Mouse (Mus musculus): ENCODE measurements around the gene Sh3gl3. TPM values are rescaled to one million over a fixed set of nuclear protein-coding genes. Genes with fewer than 3 reads are reported as not detected.

The Sh3gl3 gene
- total and polyA plus RNA-seq, 3 experiments = not detected

- no peak overlapping the region for H3K27ac ChIP-seq (ENCODE audit: insufficient read depth, low read depth)
- in situ Hi-C loops (cut with MboI; ENCODE audit: low pct_ligation_motif_present, low pct_unique_long_range_greater_than_20kb, low sequenced_read_pairs) (no loop called here), dilution Hi-C loops (cut with MboI; ENCODE audit: extremely low pct_ligation_motif_present, extremely low pct_unique_long_range_greater_than_20kb, low sequenced_read_pairs) (no loop called here)
- H3K4me1 ChIP-seq (ENCODE audit: control insufficient read depth in 1 of 2, insufficient read depth in 2 of 2) = peaks cover 0 to 7% of the 10 kb centered on the region in 2 experiments; a peak in 1 of 4 replicates
- no peak overlapping the region for H3K9ac ChIP-seq (ENCODE audit: insufficient read depth, low read depth)
- no peak for TF ChIP-seq POLR2A (IDR thresholded peaks at IDR 0.05; ENCODE audit: low read depth, low read length)
- no peak for TF ChIP-seq GABPA (IDR thresholded peaks at IDR 0.05; ENCODE audit: insufficient replicate concordance, low read depth, low read length)
- no peak for TF ChIP-seq BHLHE40 (IDR thresholded peaks at IDR 0.05; ENCODE audit: low read depth, low read length)
- no peak for TF ChIP-seq NRF1 (IDR thresholded peaks at IDR 0.05; ENCODE audit: low read depth, low read length)
- H3K4me3 ChIP-seq (replicated peaks in 1 of 3; ENCODE audit: low read depth in 2 of 3, low read length in 2 of 3, poor library complexity in 1 of 3) = no peak overlapping the region
- DNase-seq (ENCODE audit: extremely low read depth) = no peak
- no peak overlapping the region for H3K4me2 ChIP-seq (ENCODE audit: insufficient read depth, low read depth, poor library complexity, severe bottlenecking)
- H3K36me3 ChIP-seq (replicated peaks in 1 of 2; ENCODE audit: control insufficient read depth in 1 of 2, insufficient read depth in 1 of 2, low read length in 1 of 2) = no peaks in the 10 kb centered on the region
- no peaks in the 10 kb centered on the region for H3K9me3 ChIP-seq (replicated peaks; ENCODE audit: low read length)
- H3K79me2 ChIP-seq (replicated peaks; ENCODE audit: control insufficient read depth, extremely low read depth, insufficient read depth, poor library complexity, severe bottlenecking) = no peaks in the 10 kb centered on the region
- peaks cover 7% of the 10 kb centered on the region for H3K27me3 ChIP-seq (replicated peaks)
Observed at GRCm38 (mm10) chr7:82327881-82328280, 154.2 kb downstream of the Sh3gl3 start.

GRCm38 (mm10) chr7:82329831-82330230 is 156.2 kb downstream of the Sh3gl3 start:
- no peak for DNase-seq (ENCODE audit: extremely low read depth)
- no peak overlapping the region for H3K27ac ChIP-seq (ENCODE audit: insufficient read depth, low read depth)
- no peaks in the 10 kb centered on the region for H3K9me3 ChIP-seq (replicated peaks; ENCODE audit: low read length)
- H3K27me3 ChIP-seq (replicated peaks) = peaks cover 4% of the 10 kb centered on the region
- no peaks in the 10 kb centered on the region for H3K36me3 ChIP-seq (replicated peaks in 1 of 2; ENCODE audit: control insufficient read depth in 1 of 2, insufficient read depth in 1 of 2, low read length in 1 of 2)
- H3K79me2 ChIP-seq (replicated peaks; ENCODE audit: control insufficient read depth, extremely low read depth, insufficient read depth, poor library complexity, severe bottlenecking) = no peaks in the 10 kb centered on the region
- in situ Hi-C loops (cut with MboI; ENCODE audit: low pct_ligation_motif_present, low pct_unique_long_range_greater_than_20kb, low sequenced_read_pairs) (no loop called here), dilution Hi-C loops (cut with MboI; ENCODE audit: extremely low pct_ligation_motif_present, extremely low pct_unique_long_range_greater_than_20kb, low sequenced_read_pairs) (no loop called here)
- TF ChIP-seq POLR2AphosphoS2 (IDR thresholded peaks at IDR 0.05; ENCODE audit: low read depth, low read length) (no peak), ELF1 (IDR thresholded peaks at IDR 0.05; ENCODE audit: low read depth, low read length) (no peak), GABPA (IDR thresholded peaks at IDR 0.05; ENCODE audit: insufficient replicate concordance, low read depth, low read length) (no peak), ETS1 (conservative IDR thresholded peaks at IDR 0.05; ENCODE audit: low read depth, low read length) (no peak), BHLHE40 (IDR thresholded peaks at IDR 0.05; ENCODE audit: low read depth, low read length) (no peak), ZMIZ1 (IDR thresholded peaks at IDR 0.05; ENCODE audit: low read depth, low read length) (no peak), MXI1 (IDR thresholded peaks at IDR 0.05; ENCODE audit: low read depth, low read length) (no peak), SIN3A (IDR thresholded peaks at IDR 0.05; ENCODE audit: low read length) (no peak), CTCF (conservative IDR thresholded peaks at IDR 0.05 in 1 of 2, IDR thresholded peaks at IDR 0.05 in 1 of 2; ENCODE audit: low read depth in 2 of 2, low read length in 2 of 2) (no peak), HCFC1 (IDR thresholded peaks at IDR 0.05; ENCODE audit: low read depth, low read length) (no peak), MAX (IDR thresholded peaks at IDR 0.05; ENCODE audit: low read length) (no peak), EP300 (IDR thresholded peaks at IDR 0.05; ENCODE audit: low read length) (no peak), MAFK (IDR thresholded peaks at IDR 0.05; ENCODE audit: insufficient replicate concordance, low read length) (no peak), UBTF (IDR thresholded peaks at IDR 0.05; ENCODE audit: low read depth, low read length) (no peak), ZNF384 (IDR thresholded peaks at IDR 0.05; ENCODE audit: low read depth, low read length) (no peak), CHD1 (IDR thresholded peaks at IDR 0.05; ENCODE audit: low read depth, low read length) (no peak)
- H3K9ac ChIP-seq (ENCODE audit: insufficient read depth, low read depth) = no peak overlapping the region
- no peak overlapping the region for H3K4me2 ChIP-seq (ENCODE audit: insufficient read depth, low read depth, poor library complexity, severe bottlenecking)
- peaks cover 0 to 7% of the 10 kb centered on the region in 2 experiments; a peak in 1 of 4 replicates for H3K4me1 ChIP-seq (ENCODE audit: control insufficient read depth in 1 of 2, insufficient read depth in 2 of 2)
- H3K4me3 ChIP-seq (replicated peaks in 1 of 3; ENCODE audit: low read depth in 2 of 3, low read length in 2 of 3, poor library complexity in 1 of 3) = no peak overlapping the region

All from CH12.LX (cell line).